Mouse (Mus musculus): ENCODE measurements around the gene Togaram1. TPM values are rescaled to one million over a fixed set of nuclear protein-coding genes. Genes with fewer than 3 reads are reported as not detected.

Togaram1 gene
- polyA plus RNA-seq, 1 experiment = 8.2 TPM

- no peak for DNase-seq
- Histone ChIP-seq H3K4me1 (replicated peaks; ENCODE audit: control insufficient read depth, insufficient read depth, low read length) (peaks cover 2% of the 10 kb centered on the region), H3K36me3 (ENCODE audit: control insufficient read depth, insufficient read depth, low read length) (peaks cover 31% of the 10 kb centered on the region), H3K4me3 (ENCODE audit: control insufficient read depth, insufficient read depth, low read length) (no peak overlapping the region), H3K27ac (ENCODE audit: control insufficient read depth, insufficient read depth, low read length) (no peak overlapping the region), H3K27me3 (ENCODE audit: control insufficient read depth, insufficient read depth, low read length) (no peaks in the 10 kb centered on the region)
- WGBS = 12% methylated on average over 6 of the region's 6 CpGs
- TF ChIP-seq POLR2A (IDR thresholded peaks at IDR 0.05; ENCODE audit: control insufficient read depth, extremely low read depth, insufficient read depth, low read length, poor library complexity) = no peak
- TF ChIP-seq CTCF (IDR thresholded peaks at IDR 0.05; ENCODE audit: borderline replicate concordance, control insufficient read depth, extremely low read depth, insufficient read depth, low read length, poor library complexity) = no peak
These were observed 10.0 kb downstream of the Togaram1 start for GRCm38 (mm10) chr12:64975558-64975957.

- TF ChIP-seq CTCF (IDR thresholded peaks at IDR 0.05; ENCODE audit: borderline replicate concordance, control insufficient read depth, extremely low read depth, insufficient read depth, low read length, poor library complexity) (no peak), POLR2A (IDR thresholded peaks at IDR 0.05; ENCODE audit: control insufficient read depth, extremely low read depth, insufficient read depth, low read length, poor library complexity) (no peak)
- Histone ChIP-seq H3K27ac (ENCODE audit: control insufficient read depth, insufficient read depth, low read length) (no peak overlapping the region), H3K27me3 (ENCODE audit: control insufficient read depth, insufficient read depth, low read length) (no peaks in the 10 kb centered on the region), H3K36me3 (ENCODE audit: control insufficient read depth, insufficient read depth, low read length) (peaks cover 34% of the 10 kb centered on the region), H3K4me3 (ENCODE audit: control insufficient read depth, insufficient read depth, low read length) (no peak overlapping the region), H3K4me1 (replicated peaks; ENCODE audit: control insufficient read depth, insufficient read depth, low read length) (peaks cover 2% of the 10 kb centered on the region)
- no peak for DNase-seq
- WGBS = 39% methylated on average over 1 of the region's 1 CpGs
These were observed 10.6 kb downstream of the Togaram1 start for GRCm38 (mm10) chr12:64976191-64976590.

- Histone ChIP-seq H3K4me3 (ENCODE audit: control insufficient read depth, insufficient read depth, low read length) (no peak overlapping the region), H3K27me3 (ENCODE audit: control insufficient read depth, insufficient read depth, low read length) (no peaks in the 10 kb centered on the region), H3K4me1 (replicated peaks; ENCODE audit: control insufficient read depth, insufficient read depth, low read length) (peaks cover 2% of the 10 kb centered on the region), H3K27ac (ENCODE audit: control insufficient read depth, insufficient read depth, low read length) (no peak overlapping the region), H3K36me3 (ENCODE audit: control insufficient read depth, insufficient read depth, low read length) (peaks cover 45% of the 10 kb centered on the region)
- no peak for DNase-seq
- TF ChIP-seq CTCF (IDR thresholded peaks at IDR 0.05; ENCODE audit: borderline replicate concordance, control insufficient read depth, extremely low read depth, insufficient read depth, low read length, poor library complexity) = no peak
- TF ChIP-seq POLR2A (IDR thresholded peaks at IDR 0.05; ENCODE audit: control insufficient read depth, extremely low read depth, insufficient read depth, low read length, poor library complexity) = no peak
- 96% methylated on average over 1 of the region's 1 CpGs for WGBS
These were observed 11.9 kb downstream of the Togaram1 start for GRCm38 (mm10) chr12:64977518-64977917.

GRCm38 (mm10) chr12:65007725-65008124 lies 42.1 kb downstream of the Togaram1 start:
- no peak for TF ChIP-seq CTCF (IDR thresholded peaks at IDR 0.05; ENCODE audit: borderline replicate concordance, control insufficient read depth, extremely low read depth, insufficient read depth, low read length, poor library complexity)
- TF ChIP-seq POLR2A (IDR thresholded peaks at IDR 0.05; ENCODE audit: control insufficient read depth, extremely low read depth, insufficient read depth, low read length, poor library complexity) = no peak
- Histone ChIP-seq H3K27ac (ENCODE audit: control insufficient read depth, insufficient read depth, low read length) (no peak overlapping the region), H3K4me3 (ENCODE audit: control insufficient read depth, insufficient read depth, low read length) (no peak overlapping the region), H3K36me3 (ENCODE audit: control insufficient read depth, insufficient read depth, low read length) (peaks cover 47% of the 10 kb centered on the region), H3K4me1 (replicated peaks; ENCODE audit: control insufficient read depth, insufficient read depth, low read length) (no peaks in the 10 kb centered on the region), H3K27me3 (ENCODE audit: control insufficient read depth, insufficient read depth, low read length) (no peaks in the 10 kb centered on the region)
- DNase-seq = no peak
- 84% methylated on average over 3 of the region's 3 CpGs for WGBS

GRCm38 (mm10) chr12:65022842-65023241 lies 57.2 kb downstream of the Togaram1 start:
- TF ChIP-seq POLR2A (IDR thresholded peaks at IDR 0.05; ENCODE audit: control insufficient read depth, extremely low read depth, insufficient read depth, low read length, poor library complexity) (no peak), CTCF (IDR thresholded peaks at IDR 0.05; ENCODE audit: borderline replicate concordance, control insufficient read depth, extremely low read depth, insufficient read depth, low read length, poor library complexity) (no peak)
- H3K4me1 ChIP-seq (replicated peaks; ENCODE audit: control insufficient read depth, insufficient read depth, low read length) = no peaks in the 10 kb centered on the region
- no peaks in the 10 kb centered on the region for H3K27me3 ChIP-seq (ENCODE audit: control insufficient read depth, insufficient read depth, low read length)
- no peak overlapping the region for H3K4me3 ChIP-seq (ENCODE audit: control insufficient read depth, insufficient read depth, low read length)
- H3K36me3 ChIP-seq (ENCODE audit: control insufficient read depth, insufficient read depth, low read length) = peaks cover 13% of the 10 kb centered on the region; the same call in 1 of the 2 replicates
- no peak overlapping the region for H3K27ac ChIP-seq (ENCODE audit: control insufficient read depth, insufficient read depth, low read length)
- WGBS = over 99% methylated on average over 6 of the region's 6 CpGs
- no peak for DNase-seq

GRCm38 (mm10) chr12:65035839-65036189 lies 70.2 kb downstream of the Togaram1 start:
- no peak for DNase-seq
- TF ChIP-seq CTCF (IDR thresholded peaks at IDR 0.05; ENCODE audit: borderline replicate concordance, control insufficient read depth, extremely low read depth, insufficient read depth, low read length, poor library complexity) (no peak), POLR2A (IDR thresholded peaks at IDR 0.05; ENCODE audit: control insufficient read depth, extremely low read depth, insufficient read depth, low read length, poor library complexity) (no peak)
- peaks cover 2% of the 10 kb centered on the region; the same call in 1 of the 2 replicates for H3K4me1 ChIP-seq (replicated peaks; ENCODE audit: control insufficient read depth, insufficient read depth, low read length)
- no peaks in the 10 kb centered on the region for H3K27me3 ChIP-seq (ENCODE audit: control insufficient read depth, insufficient read depth, low read length)
- H3K36me3 ChIP-seq (ENCODE audit: control insufficient read depth, insufficient read depth, low read length) = no peaks in the 10 kb centered on the region
- no peak overlapping the region for H3K27ac ChIP-seq (ENCODE audit: control insufficient read depth, insufficient read depth, low read length)
- 46% methylated on average over 8 of the region's 8 CpGs for WGBS
- no peak overlapping the region for H3K4me3 ChIP-seq (ENCODE audit: control insufficient read depth, insufficient read depth, low read length)

Measured in thymus, adult 2 months (tissue).